Mouse (Mus musculus) adrenal gland, postnatal 4 days (tissue): ENCODE measurements around the gene Gm49355. TPM values are rescaled to one million over a fixed set of nuclear protein-coding genes. Genes with fewer than 3 reads are reported as not detected.

ENCODE experiments used
- DNase-seq, 2 experiments: peaks; one replicate each; pipeline ENCODE4 v3.0.0; 2021 to 2022; ENCODE audit warnings: low spot score in 2 of 2, mixed read lengths in 2 of 2
- total RNA-seq, 2 experiments: library from RNA; stranded (reverse); gene quantifications; 2 replicates each; pipeline ENCODE4 v1.2.3; 2021

Gene Gm49355
- total RNA-seq, 2 experiments from 2014 or later, result not detected

GRCm38 (mm10) chr14:12342458-12343131 is 58.8 kb downstream of the Gm49355 start:
- DNase-seq, result no peak

- no peak for DNase-seq
Observed at GRCm38 (mm10) chr14:12343451-12343941, 59.7 kb downstream of the Gm49355 start.

- no peak for DNase-seq
Observed at GRCm38 (mm10) chr14:12344061-12344745, 60.4 kb downstream of the Gm49355 start.

- DNase-seq, result no peak
Observed at GRCm38 (mm10) chr14:12344746-12345240, 61.0 kb downstream of the Gm49355 start.

GRCm38 (mm10) chr14:12345241-12345921 is 61.6 kb downstream of the Gm49355 start:
- no peak for DNase-seq

GRCm38 (mm10) chr14:12346011-12346864 is 62.5 kb downstream of the Gm49355 start:
- no peak for DNase-seq

- DNase-seq, result no peak
Observed at GRCm38 (mm10) chr14:12346865-12347600, 63.3 kb downstream of the Gm49355 start.

GRCm38 (mm10) chr14:12348089-12348488 is 64.3 kb downstream of the Gm49355 start, which contains the start of gene Fezf2:
TSS of gene Fezf2 (minus strand) at chr14:12348189.
- no peak for DNase-seq

GRCm38 (mm10) chr14:12349334-12350090 is 65.7 kb downstream of the Gm49355 start:
- no peak for DNase-seq

- DNase-seq, result no peak
Observed at GRCm38 (mm10) chr14:12350271-12350916, 66.6 kb downstream of the Gm49355 start.

Other genes starting within 250 kb of the Gm49355 start
- 10 to 100 TPM; 42.3 to 44.1 TPM for gene 3830406C13Rik, start 197 bp downstream of the Gm49355 start, total RNA-seq
- gene Fezf2, start 64.2 kb downstream of the Gm49355 start, total RNA-seq, result not detected